Mouse (Mus musculus): ENCODE measurements at regions not wholly inside any gene's neighbourhood (a gene's known extent, or its start where the extent isn't known, plus 50 kb on each side); places are given as distances from the start of the nearest gene placed in this dataset.

DNA sequence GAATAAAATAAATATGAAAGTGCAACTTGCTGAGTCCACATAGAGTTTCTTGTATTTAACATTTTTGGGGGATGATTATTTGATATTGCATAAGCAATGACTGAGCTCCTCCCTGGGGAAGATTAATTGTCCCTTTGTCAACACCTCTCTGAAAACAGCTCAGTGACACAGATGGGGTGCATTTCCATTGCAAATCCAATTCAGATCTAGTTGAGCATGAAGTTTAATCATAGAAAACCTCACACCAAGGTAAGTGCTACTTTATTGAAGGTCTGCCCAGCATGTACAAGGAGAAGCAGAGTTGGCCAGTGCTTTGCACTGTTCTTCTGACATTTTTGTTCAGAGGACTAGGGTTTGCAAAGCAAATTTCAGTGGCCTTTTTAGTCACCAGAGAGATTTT is 827.5 kb upstream of the Cdh6 start:
- no peak for DNase-seq

DNA sequence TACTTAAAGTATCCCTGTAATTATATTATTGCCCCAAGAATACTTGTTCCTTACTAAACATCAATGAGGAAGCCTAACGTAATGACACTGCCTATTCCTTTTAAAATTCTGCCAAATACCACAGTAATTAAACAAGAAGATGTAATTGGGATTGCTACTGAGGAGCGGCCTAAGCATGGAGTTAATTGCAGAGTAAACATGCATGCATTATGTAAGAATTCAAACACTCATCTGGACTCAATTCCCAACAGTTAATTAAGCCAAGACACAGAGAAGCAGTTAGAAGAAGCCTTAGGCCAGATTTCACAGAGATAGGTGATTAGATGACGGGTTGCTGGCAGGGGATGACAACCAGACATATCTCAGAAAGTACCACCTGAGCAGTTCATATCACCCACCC is 816.3 kb upstream of the Cdh6 start:
- DNase-seq: peak; percentile 29

DNA sequence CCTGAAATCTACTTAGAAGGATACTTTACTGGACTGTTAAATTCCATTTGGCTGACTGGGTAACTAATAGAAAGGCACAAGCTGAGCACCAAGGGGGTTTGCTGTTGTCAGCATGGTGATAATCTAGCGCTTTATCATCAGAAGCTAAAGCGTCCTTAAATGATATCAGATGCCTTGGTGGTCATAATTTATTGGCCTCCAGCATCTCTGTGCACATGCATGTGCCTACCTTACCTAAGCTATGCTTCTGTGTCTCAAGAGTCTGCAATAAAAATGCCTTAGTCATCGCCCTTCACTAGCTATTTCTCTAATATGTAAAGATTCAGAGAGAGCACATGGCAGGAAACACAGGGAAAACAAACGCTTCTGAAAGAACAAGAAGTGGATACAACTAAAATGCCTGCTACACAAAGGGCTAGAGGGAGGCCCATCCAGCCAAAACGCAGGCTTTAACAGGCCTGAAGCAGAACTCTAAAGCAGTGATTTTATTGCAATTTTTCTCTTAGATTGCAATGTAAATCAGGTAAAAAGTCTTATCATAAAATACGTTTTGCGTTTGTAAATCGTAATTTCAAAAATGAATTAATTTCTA is 815.5 kb upstream of the Cdh6 start:
- DNase-seq: peak; percentile 12

DNA sequence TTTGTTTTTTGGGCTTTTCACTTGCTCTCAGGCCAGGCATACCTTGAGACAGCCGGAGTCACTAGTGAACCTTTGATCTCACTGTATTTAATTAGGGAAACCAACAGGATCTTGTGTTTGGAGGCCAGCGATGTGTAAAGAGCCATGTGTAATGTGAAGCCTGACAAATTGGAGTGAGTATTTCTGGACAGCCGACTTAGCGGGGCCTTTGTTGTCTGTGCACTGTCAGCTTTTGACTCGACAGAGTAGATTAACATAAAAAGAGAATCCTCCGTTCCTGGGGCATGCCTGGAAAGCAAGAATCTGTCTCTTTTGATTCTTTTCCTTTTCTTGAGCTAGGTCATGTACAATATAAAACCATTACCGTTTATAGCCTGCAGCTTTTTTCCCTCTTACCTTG is 796.3 kb upstream of the Cdh6 start:
- peak; percentile 53 for DNase-seq
